Mouse (Mus musculus) liver, embryonic 18 days (tissue): ENCODE measurements around the gene Hap1. TPM values are rescaled to one million over a fixed set of nuclear protein-coding genes. Genes with fewer than 3 reads are reported as not detected.

ENCODE experiments used
- polyA plus RNA-seq: library from polyadenylated mRNA; depleted of rRNA; stranded (reverse); fragments of >200 nt; gene quantifications from 2 replicates; pipeline ENCODE4 v1.2.3, GENCODE M21; 2012; rRNA removed

Hap1 gene
- 1.2 and 1.3 TPM in 2 replicates for polyA plus RNA-seq

DNA sequence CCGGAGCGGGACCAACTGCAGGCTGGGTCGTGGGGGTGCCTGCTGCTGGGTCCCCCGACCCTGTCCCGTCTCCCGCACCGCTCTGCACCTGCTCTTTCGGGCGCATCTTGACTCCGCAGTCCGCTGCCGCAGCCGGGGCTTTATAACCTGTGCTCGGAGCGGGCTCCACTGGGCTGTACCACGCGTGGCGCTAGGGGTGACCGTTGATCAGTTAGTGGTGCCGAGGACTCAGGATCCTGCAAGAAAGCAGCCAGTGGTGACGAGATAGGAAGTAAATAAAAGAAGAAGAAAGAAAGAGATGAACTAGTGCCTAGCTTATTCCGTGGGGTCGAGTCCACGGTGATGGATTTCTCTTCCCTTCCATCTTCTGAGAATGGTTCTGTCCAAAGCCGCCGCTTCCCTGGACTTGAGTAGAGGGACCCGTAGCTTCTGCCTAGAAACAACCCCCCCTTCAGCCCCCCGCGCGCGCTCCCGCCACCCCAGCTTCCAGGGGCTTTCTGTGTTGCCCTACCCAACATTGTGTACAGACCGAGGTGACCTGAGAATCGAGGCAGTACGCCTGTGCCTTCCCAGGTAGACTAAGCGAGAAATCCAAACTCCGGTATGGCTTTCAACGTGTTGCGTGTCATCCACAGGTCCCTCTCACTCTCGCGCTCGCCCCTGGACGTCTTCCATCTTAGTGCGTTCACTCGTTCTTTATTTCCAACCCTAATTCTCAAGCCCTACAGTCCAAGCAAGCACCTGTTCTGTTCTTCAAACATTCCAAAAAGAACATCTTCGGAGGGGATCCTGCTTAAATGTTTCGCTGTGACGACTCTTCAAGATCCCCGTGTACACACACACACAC is at the start of gene Hap1:
TSS of gene Hap1 (minus strand) at position 157 of the 847 bp plus-strand sequence.

DNA sequence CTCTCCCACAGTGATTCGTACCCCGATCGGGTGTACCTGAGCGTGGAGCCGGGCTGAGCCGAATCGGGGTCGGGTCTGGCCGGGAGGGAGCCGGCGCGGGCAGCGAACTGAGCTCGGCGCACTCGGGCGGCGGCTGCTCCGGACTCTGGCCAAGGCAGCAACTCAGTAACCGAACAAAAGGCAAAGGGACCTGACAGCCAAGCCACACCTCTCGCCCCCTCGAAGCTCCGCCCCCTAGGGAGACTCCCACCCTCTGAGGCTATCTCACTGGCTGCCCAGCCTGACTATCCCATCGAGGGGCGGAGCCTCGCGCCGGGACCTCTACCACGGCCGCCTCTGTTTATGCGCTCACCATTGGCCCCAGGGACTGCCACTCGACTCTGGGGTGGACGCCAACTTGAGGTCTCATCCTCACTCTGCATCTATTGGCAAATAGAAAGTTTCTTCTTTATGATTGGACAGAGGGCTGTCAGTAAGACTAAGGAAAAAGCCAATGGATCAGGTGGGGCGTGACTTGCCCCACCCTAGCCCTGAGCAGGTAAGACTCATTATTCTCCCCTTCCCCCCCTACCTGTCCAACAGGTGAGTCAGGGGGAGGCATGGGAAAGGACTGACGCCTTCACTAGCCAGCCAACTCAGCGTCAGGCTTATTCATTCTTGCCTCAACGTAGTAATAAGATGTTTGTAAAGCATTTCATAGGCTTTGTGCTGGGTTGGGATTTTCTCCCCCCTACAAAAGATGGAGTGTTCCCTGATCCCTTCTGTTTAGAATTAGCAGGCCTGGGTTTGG is 41.9 kb upstream of the Hap1 start, which contains the start of gene Jup:
TSS of gene Jup (minus strand) at position 164 of the 790 bp plus-strand sequence.

DNA sequence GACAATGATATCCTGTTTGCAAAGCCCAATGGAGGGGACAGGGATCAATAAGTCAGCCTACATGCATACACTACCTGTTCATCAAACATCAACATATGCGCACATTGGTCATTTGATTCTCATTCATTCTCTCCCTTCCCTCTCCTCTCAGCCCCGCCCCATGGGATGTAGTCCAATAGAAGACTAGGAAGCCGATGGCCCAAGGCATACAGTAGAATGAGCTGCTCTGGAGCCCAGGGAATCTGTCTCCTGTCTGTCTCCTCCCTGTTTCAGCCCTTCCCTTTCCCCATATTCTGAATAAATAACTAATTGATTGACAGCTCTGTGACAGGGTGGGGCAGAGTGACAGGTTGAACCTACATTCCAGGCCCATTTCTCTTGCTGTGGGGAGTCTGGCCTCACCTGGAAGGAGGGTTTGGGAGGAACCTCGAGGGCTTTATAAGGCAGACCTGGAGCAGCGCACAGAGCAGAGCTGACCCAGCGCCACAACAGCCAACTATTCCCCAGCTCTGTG is 21.9 kb downstream of the Hap1 start, which contains the start of gene Gast:
TSS of gene Gast (plus strand) at position 464 of the 514 bp plus-strand sequence.

DNA sequence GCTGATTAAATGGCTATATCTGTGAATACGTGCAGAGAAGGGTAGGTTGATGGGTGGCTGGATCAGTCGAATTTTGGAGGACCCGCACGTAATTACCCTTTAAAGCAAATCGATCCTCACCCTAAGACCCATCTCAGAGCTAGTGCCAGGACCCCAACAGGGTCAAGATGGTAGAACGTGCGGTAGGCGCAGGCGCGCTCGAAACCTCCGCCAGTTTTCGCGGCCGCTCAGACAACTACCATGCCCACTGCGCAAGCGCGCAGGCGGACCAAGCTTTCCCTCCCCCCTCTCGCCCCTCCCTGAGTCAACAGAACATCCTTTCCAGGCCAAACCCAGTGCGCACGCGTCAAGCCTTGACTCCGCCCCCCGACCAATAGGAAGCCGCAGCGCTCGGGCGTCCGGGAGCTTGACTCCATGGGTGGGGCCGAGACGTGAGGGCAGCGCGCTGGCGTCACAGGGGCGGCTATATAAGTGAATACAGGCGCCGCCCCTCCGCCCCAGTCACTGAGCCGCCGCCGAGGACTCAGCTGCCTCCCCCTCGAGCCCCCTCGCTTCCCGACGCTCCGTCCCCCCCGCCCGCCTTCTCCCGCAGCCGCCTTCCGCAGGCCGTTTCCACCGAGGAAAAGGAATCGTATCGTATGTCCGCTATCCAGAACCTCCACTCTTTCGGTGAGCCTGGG is 36.3 kb downstream of the Hap1 start, which contains the start of gene Eif1:
TSS of gene Eif1 (plus strand) at position 394 of the 680 bp plus-strand sequence.

Other genes starting within 250 kb of the Hap1 start
- gene Krt13, start 234.6 kb downstream of the Hap1 start, polyA plus RNA-seq: not detected in 2 replicates
- 0.02 TPM in 1 of 2 replicates, not detected in the other for gene Krt15, start 220.2 kb downstream of the Hap1 start, polyA plus RNA-seq
- 7.7 and 10.3 TPM in 2 replicates for gene Krt19, start 207.5 kb downstream of the Hap1 start, polyA plus RNA-seq
- gene Krt9, start 162.9 kb downstream of the Hap1 start, polyA plus RNA-seq: not detected in 2 replicates
- gene Krt14, start 148.6 kb downstream of the Hap1 start, polyA plus RNA-seq: 0.66 and 0.87 TPM in 2 replicates
- not detected in 2 replicates for gene Krt16, start 107.2 kb downstream of the Hap1 start, polyA plus RNA-seq
- gene Krt17, start 95.1 kb downstream of the Hap1 start, polyA plus RNA-seq: 0.17 and 0.23 TPM in 2 replicates
- not detected in 2 replicates for gene Krt42, start 86.3 kb downstream of the Hap1 start, polyA plus RNA-seq
- gene Eif1, start 36.2 kb downstream of the Hap1 start, polyA plus RNA-seq: 204 and 219 TPM in 2 replicates
- gene Gast, start 21.7 kb downstream of the Hap1 start, polyA plus RNA-seq: not detected in 2 replicates
- gene Jup, start 41.6 kb upstream of the Hap1 start, polyA plus RNA-seq: 11.3 and 13.5 TPM in 2 replicates
- gene P3h4, start 58.7 kb upstream of the Hap1 start, polyA plus RNA-seq: 4.1 and 4.3 TPM in 2 replicates
- gene Fkbp10, start 59.6 kb upstream of the Hap1 start, polyA plus RNA-seq: 5.2 and 5.6 TPM in 2 replicates
- gene Nt5c3b, start 85.7 kb upstream of the Hap1 start, polyA plus RNA-seq: 11.5 and 11.7 TPM in 2 replicates
- gene Klhl10, start 85.8 kb upstream of the Hap1 start, polyA plus RNA-seq: 0.07 and 0.09 TPM in 2 replicates
- gene Klhl11, start 116.6 kb upstream of the Hap1 start, polyA plus RNA-seq: 0.80 and 0.84 TPM in 2 replicates
- 62.2 and 100 TPM in 2 replicates for gene Acly, start 171.9 kb upstream of the Hap1 start, polyA plus RNA-seq
- 0.05 and 0.06 TPM in 2 replicates for gene Ttc25, start 189.5 kb upstream of the Hap1 start, polyA plus RNA-seq
- 9.4 and 11.5 TPM in 2 replicates for gene Cnp, start 218.8 kb upstream of the Hap1 start, polyA plus RNA-seq